Mouse (Mus musculus) liver, embryonic 13.5 days (tissue): Measurements from ENCODE around the gene Usp53. TPM values are rescaled to one million over a fixed set of nuclear protein-coding genes. Genes with fewer than 3 reads are reported as not detected.

Experiments used
- ATAC-seq: fragments of 200-750 bp; cut with Nextera tagmentation; 2 replicates; pipeline ENCODE4 v1.8.0; 2017; ENCODE audit warnings: low read depth, mild to moderate bottlenecking, moderate number of reproducible peaks, moderate library complexity
- DNase-seq: peaks from one replicate; pipeline ENCODE4 v3.0.0; 2022
- H3K27ac ChIP-seq: fragments of 300-500 bp; sonication (generic); 2 replicates; pipeline ENCODE4 v1.5.1; 2015; ENCODE audit warnings: moderate library complexity, mild to moderate bottlenecking, inconsistent platforms
- H3K27me3 ChIP-seq: fragments of 300-500 bp; sonication (generic); 2 replicates; pipeline ENCODE4 v1.6.1; 2015; ENCODE audit warnings: mild to moderate bottlenecking, inconsistent platforms
- H3K36me3 ChIP-seq: fragments of 300-500 bp; sonication (generic); 2 replicates; pipeline ENCODE4 v1.6.1; 2015; ENCODE audit warnings: mild to moderate bottlenecking, inconsistent platforms
- H3K4me1 ChIP-seq: fragments of 300-500 bp; sonication (generic); replicated peaks from 2 replicates; pipeline ENCODE4 v1.6.1; 2015; ENCODE audit warnings: inconsistent platforms
- H3K4me2 ChIP-seq: fragments of 300-500 bp; sonication (generic); 2 replicates; pipeline ENCODE4 v1.6.1; 2015; ENCODE audit warnings: inconsistent platforms, mild to moderate bottlenecking, moderate library complexity
- H3K4me3 ChIP-seq: fragments of 300-500 bp; sonication (generic); replicated peaks from 2 replicates; pipeline ENCODE4 v1.5.1; 2015; ENCODE audit warnings: mild to moderate bottlenecking, inconsistent platforms
- H3K9ac ChIP-seq: fragments of 300-500 bp; sonication (generic); 2 replicates; pipeline ENCODE4 v1.6.1; 2015; ENCODE audit warnings: mild to moderate bottlenecking, inconsistent platforms
- H3K9me3 ChIP-seq: fragments of 300-500 bp; sonication (generic); replicated peaks from 2 replicates; pipeline ENCODE4 v1.6.1; 2016; ENCODE audit warnings: inconsistent platforms
- WGBS: fragments of 180-500 bp; shearing (Covaris S2); methylation state at CpG from one replicate; pipeline ENCODE4 v1.1.7; 2015; ENCODE audit not compliant: insufficient replicate concordance; 5-methylcytosine and 5-hydroxymethylcytosine counted together
- polyA plus RNA-seq: library from polyadenylated mRNA; unstranded; fragments of >200 nt; fragmentation: Nextera tagmentation; extraction: Ambion mirVana; gene quantifications from 2 replicates; pipeline ENCODE4 v1.2.1, GENCODE M21; 2015

The Usp53 gene
- 1.7 and 2.2 TPM in 2 replicates for polyA plus RNA-seq

DNA sequence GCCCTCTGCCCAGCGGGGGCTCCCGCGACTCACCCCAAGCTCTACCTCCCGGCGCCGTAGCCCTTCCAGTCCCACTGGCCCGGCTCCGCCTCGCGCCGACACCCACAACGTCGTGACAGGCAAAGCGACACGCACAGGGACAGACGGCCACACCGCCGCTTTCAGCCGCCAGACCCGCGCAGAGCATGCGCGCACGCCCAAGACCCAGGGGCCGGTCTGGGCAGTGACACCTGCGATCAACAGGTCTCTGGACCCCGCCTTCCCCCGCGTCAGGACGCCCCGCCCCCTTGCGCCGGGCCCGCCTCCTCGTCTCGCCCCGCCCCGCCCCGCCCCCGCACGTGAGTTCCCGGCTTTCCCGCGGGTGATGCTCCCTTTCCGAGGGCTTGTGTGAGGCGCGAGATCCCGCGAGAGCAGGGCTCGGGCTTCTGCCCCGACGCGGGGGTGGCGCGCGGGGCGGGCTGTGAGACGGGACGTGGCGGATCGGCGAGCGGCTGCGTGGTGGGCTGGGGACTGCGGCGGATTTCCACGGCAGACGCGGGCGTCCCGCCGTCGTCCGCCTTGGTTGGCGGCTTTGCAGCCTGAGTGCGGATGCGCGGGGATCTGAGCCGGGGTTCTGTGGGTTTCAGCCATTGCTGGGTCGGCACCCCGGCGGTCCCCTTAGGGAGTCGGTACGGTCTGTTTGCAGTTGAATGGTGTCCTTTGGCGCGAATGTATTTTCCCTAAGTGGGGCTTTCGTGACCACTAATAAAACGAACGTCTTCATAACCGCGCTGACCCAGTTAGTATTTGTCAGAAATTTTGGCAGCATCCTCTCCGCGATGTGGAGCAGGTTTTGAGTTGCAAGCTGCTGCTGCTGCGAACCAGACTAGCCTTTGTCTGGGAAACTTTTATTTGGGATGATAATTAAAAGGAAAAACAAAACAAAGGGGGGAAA is at the start of gene Usp53:
Usp53 (minus strand) TSS at position 262 of the 934 bp plus-strand sequence.
- H3K27ac ChIP-seq: peak within 1 kb of the TSS; percentile 92
- peak within 1 kb of the TSS; percentile 79 for H3K4me3 ChIP-seq
- ATAC-seq (peak; percentile 99), DNase-seq (peak; percentile 86)
- peaks cover 26% of the 10 kb centered on the region for H3K4me1 ChIP-seq
- H3K9me3 ChIP-seq: no peaks in the 10 kb centered on the region
- WGBS: under 1% methylated on average over 90 of the region's 94 CpGs
- peak within 1 kb of the TSS; percentile 97 for H3K4me2 ChIP-seq
- no peaks in the 10 kb centered on the region for H3K27me3 ChIP-seq
- no peaks in the 10 kb centered on the region for H3K36me3 ChIP-seq
- peak within 1 kb of the TSS; percentile 84 for H3K9ac ChIP-seq

- H3K4me1 ChIP-seq: no peaks in the 10 kb centered on the region
- H3K36me3 ChIP-seq: no peaks in the 10 kb centered on the region
- ATAC-seq (no peak), DNase-seq (no peak)
- 60% methylated on average over 8 of the region's 8 CpGs for WGBS
- H3K27me3 ChIP-seq: no peaks in the 10 kb centered on the region
- no peak overlapping the region for H3K4me3 ChIP-seq
- no peaks in the 10 kb centered on the region for H3K9me3 ChIP-seq
- no peak overlapping the region for H3K9ac ChIP-seq
- H3K27ac ChIP-seq: no peak overlapping the region
- no peak overlapping the region for H3K4me2 ChIP-seq
These were observed 49.5 kb upstream of the Usp53 start for GRCm38 (mm10) chr3:123033804-123034203.

DNA sequence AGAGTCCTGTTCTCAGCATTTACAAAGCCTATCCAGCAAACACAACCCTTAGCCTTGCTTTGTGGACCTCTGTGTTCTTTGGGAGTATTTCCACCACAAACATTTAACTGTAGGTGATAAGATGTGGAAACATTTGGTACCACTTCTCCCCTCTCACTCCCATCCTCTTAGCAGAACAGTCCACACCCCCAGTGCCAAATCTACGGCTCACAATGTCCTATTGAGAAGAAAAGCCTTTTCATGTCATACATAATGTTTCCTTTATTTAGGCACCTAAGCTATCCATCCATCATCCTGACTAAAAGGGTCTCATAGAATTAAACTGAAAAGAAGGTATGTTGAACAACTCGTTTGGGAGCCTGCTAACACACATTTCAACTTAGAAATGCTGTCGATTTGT is 41.3 kb upstream of the Usp53 start:
- H3K9me3 ChIP-seq: no peaks in the 10 kb centered on the region
- no peak overlapping the region for H3K4me2 ChIP-seq
- no peaks in the 10 kb centered on the region for H3K36me3 ChIP-seq
- no peak overlapping the region for H3K4me3 ChIP-seq
- no peak for ATAC-seq
- DNase-seq: no peak
- no peak overlapping the region for H3K27ac ChIP-seq
- no peak overlapping the region for H3K9ac ChIP-seq
- H3K4me1 ChIP-seq: no peaks in the 10 kb centered on the region
- no peaks in the 10 kb centered on the region for H3K27me3 ChIP-seq
- 61% methylated on average over 3 of the region's 3 CpGs for WGBS

DNA sequence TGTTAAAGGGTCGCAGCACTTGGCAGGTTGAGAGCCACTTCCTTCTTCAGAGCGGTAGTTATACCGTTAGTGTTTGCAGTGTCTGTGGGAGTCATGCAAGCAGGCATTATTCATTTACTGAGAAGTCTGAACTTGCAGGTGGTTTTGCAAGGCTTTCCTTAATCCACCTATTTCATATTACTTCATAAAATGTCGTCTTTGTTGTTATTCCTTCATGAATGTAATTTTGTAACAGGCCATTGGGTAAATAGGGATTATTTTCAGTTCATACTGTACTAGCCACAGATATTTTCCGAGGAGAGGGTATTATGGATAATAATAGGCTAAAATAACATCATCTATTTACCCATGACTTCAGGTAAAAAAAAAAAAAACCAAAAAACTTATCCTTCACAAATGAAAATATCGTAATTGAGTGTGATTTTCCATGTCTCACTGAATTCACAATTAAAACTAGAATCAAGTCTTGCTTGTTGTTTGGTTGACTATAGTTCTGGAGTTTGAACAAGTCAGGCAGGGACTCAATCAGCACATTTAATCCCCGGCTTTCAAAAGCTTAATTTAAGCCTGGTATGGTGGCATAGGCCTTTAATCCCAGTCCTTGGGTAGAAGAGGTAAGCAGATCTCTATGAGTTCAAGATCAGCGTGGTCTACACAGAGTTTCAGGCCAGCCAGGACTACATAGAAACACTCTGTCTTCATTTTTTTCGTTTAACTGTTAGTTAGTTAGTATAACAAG is 40.4 kb upstream of the Usp53 start:
- H3K4me3 ChIP-seq: no peak overlapping the region
- no peak overlapping the region for H3K4me2 ChIP-seq
- H3K4me1 ChIP-seq: no peaks in the 10 kb centered on the region
- H3K9me3 ChIP-seq: no peaks in the 10 kb centered on the region
- DNase-seq (no peak), ATAC-seq (no peak)
- no peaks in the 10 kb centered on the region for H3K27me3 ChIP-seq
- H3K36me3 ChIP-seq: no peaks in the 10 kb centered on the region
- H3K27ac ChIP-seq: no peak overlapping the region
- WGBS: 54% methylated on average over 9 of the region's 9 CpGs
- no peak overlapping the region for H3K9ac ChIP-seq

DNA sequence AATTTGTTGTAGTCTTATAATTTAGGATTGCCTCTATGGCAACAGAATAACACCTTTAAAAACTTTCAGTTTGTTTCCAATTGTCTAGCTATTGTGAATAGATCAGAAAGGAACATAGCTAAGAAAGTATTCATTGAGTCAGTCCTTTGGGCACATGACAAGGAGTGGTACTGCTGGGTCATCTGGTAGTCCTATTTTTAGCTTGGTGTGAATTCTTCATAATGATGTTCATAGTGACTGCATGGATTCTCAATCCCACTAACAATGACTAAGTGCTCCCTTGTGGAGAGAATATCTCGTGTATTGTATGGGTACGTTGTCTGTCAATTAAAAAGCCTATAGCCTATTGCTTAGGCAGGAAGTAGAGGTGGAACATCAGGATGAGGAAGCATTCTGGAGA is 34.5 kb upstream of the Usp53 start:
- H3K9ac ChIP-seq: no peak overlapping the region
- DNase-seq (no peak), ATAC-seq (no peak)
- H3K4me1 ChIP-seq: no peaks in the 10 kb centered on the region
- no peak overlapping the region for H3K4me2 ChIP-seq
- WGBS: 62% methylated on average over 2 of the region's 2 CpGs
- H3K36me3 ChIP-seq: no peaks in the 10 kb centered on the region
- H3K27ac ChIP-seq: no peak overlapping the region
- no peaks in the 10 kb centered on the region for H3K9me3 ChIP-seq
- H3K27me3 ChIP-seq: no peaks in the 10 kb centered on the region
- no peak overlapping the region for H3K4me3 ChIP-seq

GRCm38 (mm10) chr3:123013476-123013875 is 29.2 kb upstream of the Usp53 start:
- Histone ChIP-seq H3K27me3 (no peaks in the 10 kb centered on the region), H3K4me1 (no peaks in the 10 kb centered on the region), H3K36me3 (no peaks in the 10 kb centered on the region), H3K27ac (no peak overlapping the region), H3K9me3 (no peaks in the 10 kb centered on the region), H3K4me2 (no peak overlapping the region), H3K9ac (no peak overlapping the region), H3K4me3 (no peak overlapping the region)
- DNase-seq (no peak), ATAC-seq (no peak)
- WGBS: 82% methylated on average over 14 of the region's 14 CpGs

DNA sequence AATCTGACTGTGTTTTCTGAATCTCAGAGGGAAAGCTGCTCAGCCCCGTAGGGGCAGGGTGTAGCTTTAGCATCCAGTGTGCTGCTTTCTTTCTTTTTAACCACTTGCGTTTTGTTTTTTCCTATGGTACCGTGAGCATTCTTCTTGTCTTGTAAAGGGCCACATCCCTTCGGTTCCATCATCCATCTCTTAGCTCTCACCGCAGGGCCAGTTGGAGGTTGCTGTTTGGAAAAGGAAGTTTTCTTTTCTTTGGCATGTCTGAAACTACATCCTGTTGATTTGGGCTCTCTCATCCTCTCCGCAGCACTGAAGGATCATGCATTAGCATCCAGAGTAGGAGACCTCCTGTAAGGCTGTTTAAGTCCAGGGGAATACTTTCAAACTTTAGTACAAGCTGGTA is 25.1 kb upstream of the Usp53 start:
- ATAC-seq (no peak), DNase-seq (no peak)
- Histone ChIP-seq H3K27ac (no peak overlapping the region), H3K4me2 (no peak overlapping the region), H3K36me3 (no peaks in the 10 kb centered on the region), H3K9ac (no peak overlapping the region), H3K27me3 (no peaks in the 10 kb centered on the region), H3K4me1 (no peaks in the 10 kb centered on the region), H3K4me3 (no peak overlapping the region), H3K9me3 (no peaks in the 10 kb centered on the region)
- 33% methylated on average over 6 of the region's 6 CpGs for WGBS

GRCm38 (mm10) chr3:123007386-123007785 is 23.1 kb upstream of the Usp53 start:
- no peak overlapping the region for H3K9ac ChIP-seq
- 71% methylated on average over 10 of the region's 10 CpGs for WGBS
- no peaks in the 10 kb centered on the region for H3K4me1 ChIP-seq
- H3K27me3 ChIP-seq: no peaks in the 10 kb centered on the region
- ATAC-seq (no peak), DNase-seq (no peak)
- no peak overlapping the region for H3K27ac ChIP-seq
- H3K36me3 ChIP-seq: no peaks in the 10 kb centered on the region
- H3K4me3 ChIP-seq: no peak overlapping the region
- no peak overlapping the region for H3K4me2 ChIP-seq
- H3K9me3 ChIP-seq: no peaks in the 10 kb centered on the region

- Histone ChIP-seq H3K27me3 (no peaks in the 10 kb centered on the region), H3K9me3 (no peaks in the 10 kb centered on the region), H3K27ac (no peak overlapping the region), H3K4me1 (no peaks in the 10 kb centered on the region), H3K9ac (no peak overlapping the region), H3K36me3 (no peaks in the 10 kb centered on the region), H3K4me3 (no peak overlapping the region), H3K4me2 (no peak overlapping the region)
- WGBS: 58% methylated on average over 3 of the region's 3 CpGs
- no peak for DNase-seq
- ATAC-seq: no peak
These were observed 16.7 kb upstream of the Usp53 start for GRCm38 (mm10) chr3:123001053-123001452.

DNA sequence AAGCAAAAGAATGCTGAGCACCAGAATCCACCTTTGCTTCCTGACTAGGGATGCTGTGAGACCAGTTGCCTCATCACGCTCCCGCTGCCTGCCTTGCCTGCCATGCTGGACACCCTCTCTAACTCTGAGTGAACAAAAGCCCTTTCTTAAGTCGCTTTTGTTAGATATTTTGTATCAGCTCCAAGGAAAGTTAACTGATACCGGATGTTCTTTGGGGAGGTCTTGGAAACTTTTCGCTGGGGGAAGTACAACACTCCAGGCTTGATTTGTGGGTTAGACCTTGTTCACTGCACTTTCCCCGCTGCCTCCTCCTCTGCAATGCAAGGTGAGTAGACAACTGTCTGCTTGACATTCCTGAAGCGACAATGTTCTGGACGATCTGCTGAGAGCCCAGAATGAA is 14.2 kb upstream of the Usp53 start:
- Histone ChIP-seq H3K4me3 (no peak overlapping the region), H3K4me2 (no peak overlapping the region), H3K27ac (no peak overlapping the region), H3K9me3 (no peaks in the 10 kb centered on the region), H3K36me3 (no peaks in the 10 kb centered on the region), H3K9ac (no peak overlapping the region), H3K27me3 (no peaks in the 10 kb centered on the region), H3K4me1 (no peaks in the 10 kb centered on the region)
- WGBS: 74% methylated on average over 8 of the region's 8 CpGs
- DNase-seq (no peak), ATAC-seq (no peak)

DNA sequence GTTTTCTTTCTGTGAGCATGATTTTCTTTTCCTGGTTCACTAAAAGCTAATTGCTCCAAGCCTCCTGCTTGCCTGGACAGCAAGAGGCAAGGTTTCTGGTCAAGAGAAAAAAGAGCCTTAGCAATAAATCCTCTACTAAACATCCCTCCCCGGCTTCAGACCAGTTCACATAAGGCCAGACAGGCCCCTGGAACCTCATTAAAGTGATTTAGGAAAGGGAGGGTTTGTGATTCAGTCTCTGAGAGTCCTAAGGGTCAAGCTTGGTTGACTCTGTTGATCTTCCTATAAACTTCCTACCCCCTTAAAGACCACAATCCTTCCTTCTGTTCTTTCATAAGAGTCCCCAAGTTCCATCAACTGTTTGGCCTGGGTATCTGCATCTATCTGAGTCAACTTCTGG is 12.7 kb upstream of the Usp53 start:
- Histone ChIP-seq H3K4me2 (no peak overlapping the region), H3K36me3 (no peaks in the 10 kb centered on the region), H3K9me3 (no peaks in the 10 kb centered on the region), H3K4me1 (no peaks in the 10 kb centered on the region), H3K27ac (no peak overlapping the region), H3K9ac (no peak overlapping the region), H3K27me3 (no peaks in the 10 kb centered on the region), H3K4me3 (no peak overlapping the region)
- ATAC-seq: no peak
- no peak for DNase-seq
- 58% methylated on average over 1 of the region's 1 CpGs for WGBS
